Mouse (Mus musculus) liver, embryonic 13.5 days (tissue): ENCODE measurements at regions not wholly inside any gene's neighbourhood (a gene's known extent, or its start where the extent isn't known, plus 50 kb on each side); places are given as distances from the start of the nearest gene placed in this dataset.

ENCODE experiments used
- ATAC-seq: fragments of 200-750 bp; cut with Nextera tagmentation; 2 replicates; pipeline ENCODE4 v1.8.0; 2017; ENCODE audit warnings: low read depth, mild to moderate bottlenecking, moderate number of reproducible peaks, moderate library complexity
- DNase-seq: peaks from one replicate; pipeline ENCODE4 v3.0.0; 2022
- H3K27ac ChIP-seq: fragments of 300-500 bp; sonication (generic); 2 replicates; pipeline ENCODE4 v1.5.1; 2015; ENCODE audit warnings: moderate library complexity, mild to moderate bottlenecking, inconsistent platforms
- H3K27me3 ChIP-seq: fragments of 300-500 bp; sonication (generic); 2 replicates; pipeline ENCODE4 v1.6.1; 2015; ENCODE audit warnings: mild to moderate bottlenecking, inconsistent platforms
- H3K36me3 ChIP-seq: fragments of 300-500 bp; sonication (generic); 2 replicates; pipeline ENCODE4 v1.6.1; 2015; ENCODE audit warnings: mild to moderate bottlenecking, inconsistent platforms
- H3K4me1 ChIP-seq: fragments of 300-500 bp; sonication (generic); replicated peaks from 2 replicates; pipeline ENCODE4 v1.6.1; 2015; ENCODE audit warnings: inconsistent platforms
- H3K4me2 ChIP-seq: fragments of 300-500 bp; sonication (generic); 2 replicates; pipeline ENCODE4 v1.6.1; 2015; ENCODE audit warnings: inconsistent platforms, mild to moderate bottlenecking, moderate library complexity
- H3K4me3 ChIP-seq: fragments of 300-500 bp; sonication (generic); replicated peaks from 2 replicates; pipeline ENCODE4 v1.5.1; 2015; ENCODE audit warnings: mild to moderate bottlenecking, inconsistent platforms
- H3K9ac ChIP-seq: fragments of 300-500 bp; sonication (generic); 2 replicates; pipeline ENCODE4 v1.6.1; 2015; ENCODE audit warnings: mild to moderate bottlenecking, inconsistent platforms
- H3K9me3 ChIP-seq: fragments of 300-500 bp; sonication (generic); replicated peaks from 2 replicates; pipeline ENCODE4 v1.6.1; 2016; ENCODE audit warnings: inconsistent platforms
- WGBS: fragments of 180-500 bp; shearing (Covaris S2); methylation state at CpG from one replicate; pipeline ENCODE4 v1.1.7; 2015; ENCODE audit not compliant: insufficient replicate concordance; 5-methylcytosine and 5-hydroxymethylcytosine counted together

DNA sequence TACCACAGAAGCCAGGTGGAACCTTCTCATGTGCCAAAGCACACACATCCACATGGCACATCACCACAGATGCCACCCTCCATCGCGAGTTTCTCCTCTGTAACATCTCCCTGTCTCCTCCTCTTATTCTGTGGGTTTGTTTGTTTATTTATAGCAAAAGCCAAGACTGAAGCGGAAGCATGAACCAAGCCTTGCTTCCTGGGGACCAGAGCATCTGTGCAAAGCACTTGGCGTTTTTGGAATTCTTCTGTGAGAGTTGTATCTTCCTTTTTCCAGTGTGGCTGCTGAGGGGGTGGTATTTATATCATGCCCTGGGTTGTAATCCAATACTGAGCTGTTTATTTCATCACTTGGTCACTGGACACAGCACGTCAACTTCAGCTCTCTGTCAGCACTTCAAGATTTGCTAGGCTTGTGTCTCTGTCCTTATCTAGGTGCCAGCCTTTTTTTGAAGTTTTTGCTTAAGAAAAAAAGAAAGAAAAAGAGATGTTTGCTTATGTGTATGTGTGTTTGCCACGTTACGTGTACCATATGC lies 742.3 kb downstream of the 4930447A16Rik start:
- no peaks in the 10 kb centered on the region for H3K4me1 ChIP-seq
- WGBS = 49% methylated on average over 7 of the region's 7 CpGs
- no peak overlapping the region for H3K27ac ChIP-seq
- H3K27me3 ChIP-seq = no peaks in the 10 kb centered on the region
- DNase-seq (no peak), ATAC-seq (no peak)
- H3K9ac ChIP-seq = no peak overlapping the region
- H3K4me3 ChIP-seq = no peak overlapping the region
- no peaks in the 10 kb centered on the region for H3K9me3 ChIP-seq
- H3K4me2 ChIP-seq = no peak overlapping the region
- no peaks in the 10 kb centered on the region for H3K36me3 ChIP-seq

GRCm38 (mm10) chr15:38169191-38169590 lies 743.8 kb downstream of the 4930447A16Rik start:
- no peaks in the 10 kb centered on the region for H3K36me3 ChIP-seq
- no peak overlapping the region for H3K4me2 ChIP-seq
- ATAC-seq (no peak), DNase-seq (no peak)
- H3K27ac ChIP-seq = no peak overlapping the region
- H3K27me3 ChIP-seq = no peaks in the 10 kb centered on the region
- H3K4me1 ChIP-seq = no peaks in the 10 kb centered on the region
- WGBS = 67% methylated on average over 8 of the region's 8 CpGs
- no peak overlapping the region for H3K4me3 ChIP-seq
- no peaks in the 10 kb centered on the region for H3K9me3 ChIP-seq
- no peak overlapping the region for H3K9ac ChIP-seq
